Mouse (Mus musculus) heart, adult 2 months (tissue): ENCODE results near the gene Fam72a. TPM values are rescaled to one million over a fixed set of nuclear protein-coding genes. Genes with fewer than 3 reads are reported as not detected.

ENCODE experiments used
- DNase-seq, 2 experiments: peaks; one replicate each; pipeline ENCODE4 v3.0.0; 2021
- H3K27ac ChIP-seq: fragments of 200-600 bp; 2 replicates; pipeline ENCODE4 v1.8.1; 2022
- H3K27me3 ChIP-seq: fragments of 200-500 bp; 2 replicates; pipeline ENCODE4 v1.6.1; 2012; ENCODE audit warnings: mild to moderate bottlenecking, low read length, inconsistent platforms, mixed read lengths; ENCODE audit not compliant: control insufficient read depth, insufficient read depth
- H3K36me3 ChIP-seq: fragments of 200-500 bp; 2 replicates; pipeline ENCODE4 v1.6.1; 2012; ENCODE audit warnings: low read length, inconsistent platforms; ENCODE audit not compliant: control insufficient read depth, insufficient read depth
- H3K4me1 ChIP-seq: fragments of 200-500 bp; 2 replicates; pipeline ENCODE4 v1.6.1; 2011; ENCODE audit warnings: low read length; ENCODE audit not compliant: control insufficient read depth, insufficient read depth
- H3K4me3 ChIP-seq: fragments of 200-600 bp; 2 replicates; pipeline ENCODE4 v1.8.1; 2022
- H3K79me2 ChIP-seq: fragments of 200-500 bp; replicated peaks from 2 replicates; pipeline ENCODE4 v1.6.1; 2012; ENCODE audit warnings: mild to moderate bottlenecking, inconsistent platforms, low read length, moderate library complexity, mixed read lengths; ENCODE audit not compliant: control insufficient read depth, insufficient read depth
- H3K9ac ChIP-seq: fragments of 200-500 bp; 2 replicates; pipeline ENCODE4 v1.6.1; 2012; ENCODE audit warnings: low read depth, mild to moderate bottlenecking, control low read depth, inconsistent platforms, low read length, mixed read lengths
- CTCF ChIP-seq: fragments of 200-600 bp; IDR thresholded peaks from 2 replicates; pipeline ENCODE4 v1.8.1; 2022; ENCODE audit warnings: antibody characterized with exemption, mild to moderate bottlenecking, moderate library complexity
- EP300 ChIP-seq: fragments of 200-500 bp; IDR thresholded peaks from 2 replicates; pipeline ENCODE4 v1.6.1; 2011; ENCODE audit warnings: low read depth, low read length, control low read depth; ENCODE audit not compliant: insufficient read depth
- POLR2A ChIP-seq: fragments of 200-500 bp; IDR thresholded peaks from 2 replicates; pipeline ENCODE4 v1.6.1; 2011; ENCODE audit warnings: mild to moderate bottlenecking, low read depth, low read length, control low read depth; ENCODE audit not compliant: insufficient read depth
- WGBS: fragments of 180-500 bp; shearing (Covaris S2); methylation state at CpG from one replicate; pipeline ENCODE4 v1.1.7; 2018; 5-methylcytosine and 5-hydroxymethylcytosine counted together
- intact Hi-C: fragments of 180-260 bp; cut with DNase I; formaldehyde crosslinking; loops from one replicate; pipeline ENCODE4 v1.15.1; 2025
- polyA plus RNA-seq: library from polyadenylated mRNA; depleted of rRNA; stranded (reverse); fragments of >200 nt; gene quantifications from 2 replicates; pipeline ENCODE4 v1.2.3, GENCODE M21; 2012
- total RNA-seq, 2 experiments: library from RNA; stranded (reverse); gene quantifications; 2 replicates each; pipeline ENCODE4 v1.2.3; 2021

Fam72a gene
- total and polyA plus RNA-seq, 3 experiments: 0.29 to 0.78 (median 0.73) TPM

DNA sequence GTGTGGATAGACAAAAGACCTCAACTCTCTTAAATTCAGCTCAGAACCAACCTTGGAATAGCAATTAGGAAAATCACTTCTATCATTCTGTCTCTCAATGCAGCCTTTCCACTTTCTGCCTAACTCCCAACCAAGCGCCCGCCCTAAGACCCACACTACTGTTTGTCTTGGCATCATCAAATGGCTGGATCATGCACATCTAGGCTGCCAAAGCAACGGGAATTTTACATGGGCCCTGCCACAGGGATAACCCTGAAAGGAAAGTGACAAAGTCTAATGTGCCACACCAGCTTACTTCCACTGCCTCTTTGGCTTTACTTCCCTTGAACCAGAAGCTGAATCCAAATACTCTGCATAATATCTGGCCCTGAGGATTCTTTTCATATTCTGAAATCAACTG, 38.4 kb upstream of the Fam72a start:
- DNase-seq: no peak
- Histone ChIP-seq H3K36me3 (peaks cover 24% of the 10 kb centered on the region), H3K4me3 (no peak overlapping the region), H3K4me1 (peaks cover 6% of the 10 kb centered on the region), H3K9ac (no peak overlapping the region), H3K27ac (no peak overlapping the region), H3K79me2 (0 out of 2 replicates have a peak, but pooled peaks cover 2% of the 10 kb centered on the region), H3K27me3 (no peaks in the 10 kb centered on the region)
- TF ChIP-seq POLR2A: no peak
- TF ChIP-seq EP300: no peak
- TF ChIP-seq CTCF: no peak
- intact Hi-C loops: no loop called here
- 51% methylated on average over 3 of the region's 3 CpGs for WGBS

- peaks cover 27% of the 10 kb centered on the region for H3K36me3 ChIP-seq
- 0 out of 2 replicates have a peak, but pooled peaks cover 2% of the 10 kb centered on the region for H3K79me2 ChIP-seq
- no peaks in the 10 kb centered on the region for H3K27me3 ChIP-seq
- H3K9ac ChIP-seq: no peak overlapping the region
- no peak for DNase-seq
- TF ChIP-seq EP300 (no peak), CTCF (no peak), POLR2A (no peak)
- no peak overlapping the region for H3K27ac ChIP-seq
- intact Hi-C loops: no loop called here
- 65% methylated on average over 4 of the region's 4 CpGs for WGBS
- H3K4me1 ChIP-seq: peaks cover 6% of the 10 kb centered on the region
- H3K4me3 ChIP-seq: no peak overlapping the region
Observed at GRCm38 (mm10) chr1:131491579-131491978, 36.1 kb upstream of the Fam72a start.

GRCm38 (mm10) chr1:131492360-131492759, 35.3 kb upstream of the Fam72a start:
- H3K27ac ChIP-seq: no peak overlapping the region; the same call in 1 of the 2 replicates
- no peak for DNase-seq

GRCm38 (mm10) chr1:131493966-131494898, 33.5 kb upstream of the Fam72a start:
- no peaks in the 10 kb centered on the region for H3K27me3 ChIP-seq
- peaks cover 5% of the 10 kb centered on the region for H3K4me1 ChIP-seq
- H3K79me2 ChIP-seq: peaks cover 4% of the 10 kb centered on the region; the same call in 1 of the 2 replicates
- 45% methylated on average over 4 of the region's 4 CpGs for WGBS
- TF ChIP-seq POLR2A (no peak), CTCF (no peak), EP300 (no peak)
- DNase-seq: no peak
- peaks cover 19% of the 10 kb centered on the region for H3K36me3 ChIP-seq
- H3K9ac ChIP-seq: no peak overlapping the region
- H3K27ac ChIP-seq: no peak overlapping the region
- intact Hi-C loops: no loop called here
- no peak overlapping the region for H3K4me3 ChIP-seq

More at GRCm38 (mm10) chr1:131492360-131492759, 35.3 kb upstream of the Fam72a start:
- H3K27me3 ChIP-seq: no peaks in the 10 kb centered on the region
- 44% methylated on average over 2 of the region's 2 CpGs for WGBS
- TF ChIP-seq EP300: no peak
- TF ChIP-seq CTCF: no peak
- no peak overlapping the region for H3K9ac ChIP-seq
- intact Hi-C loops: no loop called here
- no peak overlapping the region for H3K4me3 ChIP-seq
- peaks cover 5% of the 10 kb centered on the region for H3K4me1 ChIP-seq
- peaks cover 22% of the 10 kb centered on the region for H3K36me3 ChIP-seq
- 0 out of 2 replicates have a peak, but pooled peaks cover 2% of the 10 kb centered on the region for H3K79me2 ChIP-seq

DNA sequence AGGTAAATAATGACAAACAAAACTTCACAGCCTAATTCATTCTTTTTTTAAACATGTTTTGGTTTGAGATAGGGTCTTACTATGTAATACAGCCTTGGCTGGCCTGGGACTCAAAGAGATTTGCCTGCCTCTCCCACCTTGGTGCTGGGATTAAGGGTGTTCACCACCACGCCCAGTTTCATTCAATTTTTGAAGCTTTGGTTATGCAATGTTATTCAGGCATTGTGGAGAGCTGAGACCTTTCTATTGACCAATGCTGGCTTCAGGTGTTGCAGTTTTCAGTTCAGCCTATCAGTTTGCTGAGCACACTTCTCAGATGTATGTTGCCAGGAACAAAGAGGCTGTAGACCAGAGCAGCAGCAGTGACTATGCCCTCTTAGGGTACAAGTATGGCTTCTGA, 29.5 kb upstream of the Fam72a start:
- H3K79me2 ChIP-seq: peaks cover 3% of the 10 kb centered on the region; the same call in 1 of the 2 replicates
- DNase-seq: no peak
- TF ChIP-seq POLR2A: no peak
- TF ChIP-seq CTCF: no peak
- TF ChIP-seq EP300: no peak
- intact Hi-C loops: no loop called here
- H3K4me3 ChIP-seq: no peak overlapping the region
- peaks cover 8% of the 10 kb centered on the region for H3K4me1 ChIP-seq
- 95% methylated on average over 1 of the region's 1 CpGs for WGBS
- peaks cover 20% of the 10 kb centered on the region for H3K36me3 ChIP-seq
- no peaks in the 10 kb centered on the region for H3K27me3 ChIP-seq
- H3K9ac ChIP-seq: no peak overlapping the region
- H3K27ac ChIP-seq: no peak overlapping the region

DNA sequence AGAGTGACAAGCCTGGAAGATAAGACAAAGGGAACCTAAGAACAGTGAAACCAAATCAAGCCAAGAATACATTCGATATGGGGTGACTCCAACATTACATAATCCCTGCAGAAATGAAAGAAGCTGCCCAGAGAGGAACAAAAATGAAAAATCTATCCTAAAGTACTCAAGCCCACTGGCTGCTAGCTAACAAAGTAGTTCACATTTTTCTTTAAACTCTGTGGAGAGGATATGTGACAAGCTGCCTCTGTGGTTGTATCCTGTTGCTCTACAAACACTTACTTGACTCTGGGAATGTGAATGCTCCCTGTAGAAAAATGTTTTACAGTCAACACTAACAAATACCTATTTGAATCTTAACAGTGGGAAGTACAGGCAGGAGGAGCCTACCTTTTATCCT, 26.0 kb upstream of the Fam72a start:
- Histone ChIP-seq H3K4me3 (no peak overlapping the region), H3K79me2 (peaks cover 4% of the 10 kb centered on the region), H3K4me1 (peaks cover 6% of the 10 kb centered on the region), H3K27me3 (no peaks in the 10 kb centered on the region), H3K36me3 (peaks cover 10% of the 10 kb centered on the region), H3K27ac (no peak overlapping the region), H3K9ac (no peak overlapping the region)
- no peak for DNase-seq
- 29% methylated on average over 1 of the region's 1 CpGs for WGBS
- no peak for TF ChIP-seq CTCF
- TF ChIP-seq EP300: no peak
- TF ChIP-seq POLR2A: no peak
- intact Hi-C loops: loop anchor here (2.0 kb wide), 1 partner anchor 15 kb away; no protein-coding TSS in a partner anchor
